Mouse (Mus musculus) midbrain, embryonic 16.5 days (tissue): ENCODE results near the gene Serpinf2. TPM values are rescaled to one million over a fixed set of nuclear protein-coding genes. Genes with fewer than 3 reads are reported as not detected.
A peak's percentile ranks its signal among the peaks of the same experiment; 100 is the strongest.

Source experiments
- ATAC-seq: fragments of 200-750 bp; cut with Nextera tagmentation; 2 replicates; pipeline ENCODE4 v1.8.0; 2017; ENCODE audit warnings: moderate TSS enrichment
- H3K27ac ChIP-seq: fragments of 300-500 bp; sonication (generic); 2 replicates; pipeline ENCODE4 v1.5.1; 2014; ENCODE audit warnings: mild to moderate bottlenecking, low read length, mixed read lengths
- H3K27me3 ChIP-seq: fragments of 300-500 bp; sonication (generic); 2 replicates; pipeline ENCODE4 v1.6.1; 2014; ENCODE audit warnings: low read depth, low read length, mixed read lengths; ENCODE audit not compliant: control insufficient read depth, insufficient read depth
- H3K36me3 ChIP-seq: fragments of 300-500 bp; sonication (generic); 2 replicates; pipeline ENCODE4 v1.6.1; 2014; ENCODE audit warnings: mild to moderate bottlenecking, low read length, moderate library complexity, mixed read lengths; ENCODE audit not compliant: control insufficient read depth, insufficient read depth
- H3K4me1 ChIP-seq: fragments of 300-500 bp; sonication (generic); 2 replicates; pipeline ENCODE4 v1.6.1; 2014; ENCODE audit warnings: mild to moderate bottlenecking, low read length, mixed read lengths; ENCODE audit not compliant: control insufficient read depth, insufficient read depth
- H3K4me2 ChIP-seq: fragments of 300-500 bp; sonication (generic); 2 replicates; pipeline ENCODE4 v1.6.1; 2014; ENCODE audit warnings: mild to moderate bottlenecking, low read length, mixed read lengths
- H3K4me3 ChIP-seq: fragments of 300-500 bp; sonication (generic); 2 replicates; pipeline ENCODE4 v1.5.1; 2014; ENCODE audit warnings: low read depth, mild to moderate bottlenecking, low read length, moderate library complexity, mixed read lengths
- H3K9ac ChIP-seq: fragments of 300-500 bp; sonication (generic); 2 replicates; pipeline ENCODE4 v1.6.1; 2014; ENCODE audit warnings: low read depth, low read length, mixed read lengths
- H3K9me3 ChIP-seq: fragments of 300-500 bp; sonication (generic); replicated peaks from 2 replicates; pipeline ENCODE4 v1.6.1; 2014; ENCODE audit warnings: mild to moderate bottlenecking, low read length, mixed read lengths; ENCODE audit not compliant: control insufficient read depth, poor library complexity, severe bottlenecking
- WGBS: fragments of 180-500 bp; shearing (Covaris S2); extraction: QIAGEN DNeasy Blood & Tissue Kit; methylation state at CpG from one replicate; pipeline ENCODE4 v1.1.7; 2014; 5-methylcytosine and 5-hydroxymethylcytosine counted together
- polyA plus RNA-seq: library from polyadenylated mRNA; unstranded; fragments of >200 nt; fragmentation: Nextera tagmentation; extraction: Ambion mirVana; gene quantifications from 2 replicates; pipeline ENCODE4 v1.2.1, GENCODE M21; 2015

Serpinf2 gene
- polyA plus RNA-seq, result not detected in 2 replicates

- 88% methylated on average over 6 of the region's 6 CpGs for WGBS
- Histone ChIP-seq H3K27me3 (no peaks in the 10 kb centered on the region), H3K4me3 (no peak within 1 kb of the TSS), H3K9me3 (no peaks in the 10 kb centered on the region), H3K4me1 (no peaks in the 10 kb centered on the region), H3K27ac (no peak within 1 kb of the TSS), H3K9ac (no peak within 1 kb of the TSS), H3K36me3 (0 out of 2 replicates have a peak, but pooled peaks cover 2% of the 10 kb centered on the region), H3K4me2 (no peak within 1 kb of the TSS)
- ATAC-seq, result no peak
These were observed at the start of gene Serpinf2 for GRCm38 (mm10) chr11:75439363-75439762. Gene Serpinf2 (minus strand): TSS chr11:75439591.

- Histone ChIP-seq H3K27ac (no peak overlapping the region; the same call in 1 of the 2 replicates), H3K9ac (peak overlapping the region; percentile 99), H3K36me3 (peaks cover 24% of the 10 kb centered on the region), H3K27me3 (no peaks in the 10 kb centered on the region), H3K9me3 (no peaks in the 10 kb centered on the region), H3K4me3 (peak overlapping the region; percentile 84), H3K4me2 (peak overlapping the region; percentile 98), H3K4me1 (peaks cover 15% of the 10 kb centered on the region)
- no peak for ATAC-seq
- WGBS, result 44% methylated on average over 6 of the region's 6 CpGs
These were observed 48.1 kb upstream of the Serpinf2 start for GRCm38 (mm10) chr11:75487496-75487895.

- Histone ChIP-seq H3K4me3 (peak within 1 kb of the TSS; percentile 84), H3K27ac (peak within 1 kb of the TSS; percentile 82), H3K4me1 (peaks cover 15% of the 10 kb centered on the region), H3K9me3 (no peaks in the 10 kb centered on the region), H3K4me2 (peak within 1 kb of the TSS; percentile 98), H3K9ac (peak within 1 kb of the TSS; percentile 99), H3K36me3 (peaks cover 19% of the 10 kb centered on the region), H3K27me3 (no peaks in the 10 kb centered on the region)
- ATAC-seq, result peak; percentile 99
- WGBS, result under 1% methylated on average over 52 of the region's 52 CpGs
These were observed 47.4 kb upstream of the Serpinf2 start, which contains the start of gene Prpf8 for GRCm38 (mm10) chr11:75486601-75487285. Gene Prpf8 (plus strand): TSS chr11:75486816.

- no peaks in the 10 kb centered on the region for H3K27me3 ChIP-seq
- H3K27ac ChIP-seq, result peak overlapping the region; percentile 49; the same call in 1 of the 2 replicates
- H3K36me3 ChIP-seq, result peaks cover 14% of the 10 kb centered on the region
- H3K9ac ChIP-seq, result no peak overlapping the region
- peak overlapping the region; percentile 40 for H3K4me2 ChIP-seq
- H3K4me1 ChIP-seq, result peaks cover 15% of the 10 kb centered on the region
- peak; percentile 46 for ATAC-seq
- peak overlapping the region; percentile 84 for H3K4me3 ChIP-seq
- no peaks in the 10 kb centered on the region for H3K9me3 ChIP-seq
- 23% methylated on average over 3 of the region's 3 CpGs for WGBS
These were observed 46.8 kb upstream of the Serpinf2 start for GRCm38 (mm10) chr11:75486192-75486591.

- H3K27ac ChIP-seq, result no peak overlapping the region
- H3K4me2 ChIP-seq, result no peak overlapping the region
- no peaks in the 10 kb centered on the region for H3K9me3 ChIP-seq
- no peak overlapping the region for H3K4me3 ChIP-seq
- no peak for ATAC-seq
- H3K9ac ChIP-seq, result no peak overlapping the region
- H3K36me3 ChIP-seq, result no peaks in the 10 kb centered on the region
- no peaks in the 10 kb centered on the region for H3K27me3 ChIP-seq
- 55% methylated on average over 7 of the region's 7 CpGs for WGBS
- no peaks in the 10 kb centered on the region for H3K4me1 ChIP-seq
These were observed 34.0 kb upstream of the Serpinf2 start for GRCm38 (mm10) chr11:75473376-75473775.

GRCm38 (mm10) chr11:75472469-75473081 lies 33.2 kb upstream of the Serpinf2 start:
- no peaks in the 10 kb centered on the region for H3K36me3 ChIP-seq
- H3K4me3 ChIP-seq, result no peak overlapping the region
- no peaks in the 10 kb centered on the region for H3K9me3 ChIP-seq
- H3K27ac ChIP-seq, result no peak overlapping the region
- no peak for ATAC-seq
- no peak overlapping the region for H3K9ac ChIP-seq
- no peak overlapping the region for H3K4me2 ChIP-seq
- peaks cover 3% of the 10 kb centered on the region for H3K27me3 ChIP-seq
- H3K4me1 ChIP-seq, result peaks cover 4% of the 10 kb centered on the region; the same call in 1 of the 2 replicates
- 86% methylated on average over 11 of the region's 11 CpGs for WGBS

GRCm38 (mm10) chr11:75470675-75471074 lies 31.3 kb upstream of the Serpinf2 start:
- no peak overlapping the region for H3K4me2 ChIP-seq
- no peak overlapping the region for H3K27ac ChIP-seq
- 77% methylated on average over 3 of the region's 3 CpGs for WGBS
- no peak overlapping the region for H3K4me3 ChIP-seq
- H3K4me1 ChIP-seq, result peaks cover 4% of the 10 kb centered on the region; the same call in 1 of the 2 replicates
- no peak overlapping the region for H3K9ac ChIP-seq
- ATAC-seq, result no peak
- H3K27me3 ChIP-seq, result peaks cover 3% of the 10 kb centered on the region
- H3K36me3 ChIP-seq, result peaks cover 2% of the 10 kb centered on the region
- H3K9me3 ChIP-seq, result no peaks in the 10 kb centered on the region

GRCm38 (mm10) chr11:75469261-75469660 lies 29.9 kb upstream of the Serpinf2 start:
- Histone ChIP-seq H3K9me3 (no peaks in the 10 kb centered on the region), H3K36me3 (peaks cover 11% of the 10 kb centered on the region), H3K27me3 (peaks cover 3% of the 10 kb centered on the region), H3K4me1 (peaks cover 4% of the 10 kb centered on the region; the same call in 1 of the 2 replicates), H3K27ac (no peak overlapping the region), H3K4me3 (no peak overlapping the region), H3K4me2 (no peak overlapping the region), H3K9ac (no peak overlapping the region)
- WGBS, result 91% methylated on average over 4 of the region's 4 CpGs
- ATAC-seq, result no peak

GRCm38 (mm10) chr11:75468410-75468809 lies 29.0 kb upstream of the Serpinf2 start:
- ATAC-seq, result no peak
- peaks cover 11% of the 10 kb centered on the region for H3K36me3 ChIP-seq
- no peaks in the 10 kb centered on the region for H3K9me3 ChIP-seq
- H3K4me2 ChIP-seq, result peak overlapping the region; percentile 48
- 70% methylated on average over 7 of the region's 7 CpGs for WGBS
- H3K27me3 ChIP-seq, result peaks cover 3% of the 10 kb centered on the region
- peaks cover 4% of the 10 kb centered on the region; the same call in 1 of the 2 replicates for H3K4me1 ChIP-seq
- no peak overlapping the region for H3K27ac ChIP-seq
- no peak overlapping the region for H3K4me3 ChIP-seq
- no peak overlapping the region for H3K9ac ChIP-seq
